Mouse (Mus musculus) hematopoietic stem cell, adult 5-6 weeks (primary cell): ENCODE results near the gene 4933425L06Rik. TPM values are rescaled to one million over a fixed set of nuclear protein-coding genes. Genes with fewer than 3 reads are reported as not detected.

Experiments used
- ATAC-seq, 2 experiments: fragments of 125-278 bp in 1 of 2; replicated peaks in 1 of 2; 2 replicates each; pipeline ENCODE4 v1.8.0; 2016 to 2017; ENCODE audit warnings: inconsistent platforms in 2 of 2, mild to moderate bottlenecking in 2 of 2, moderate number of reproducible peaks in 2 of 2, low read depth in 1 of 2, moderate TSS enrichment in 1 of 2; ENCODE audit not compliant: low FRiP score in 2 of 2, poor library complexity in 2 of 2, severe bottlenecking in 2 of 2, insufficient read depth in 1 of 2, low TSS enrichment in 1 of 2
- total RNA-seq: library from RNA; stranded (forward); fragments of 172-1452, 232-1000 nt; gene quantifications from 2 replicates; pipeline ENCODE4 v1.2.3, GENCODE M21; 2017

The 4933425L06Rik gene
- total RNA-seq: not detected in 2 replicates

DNA sequence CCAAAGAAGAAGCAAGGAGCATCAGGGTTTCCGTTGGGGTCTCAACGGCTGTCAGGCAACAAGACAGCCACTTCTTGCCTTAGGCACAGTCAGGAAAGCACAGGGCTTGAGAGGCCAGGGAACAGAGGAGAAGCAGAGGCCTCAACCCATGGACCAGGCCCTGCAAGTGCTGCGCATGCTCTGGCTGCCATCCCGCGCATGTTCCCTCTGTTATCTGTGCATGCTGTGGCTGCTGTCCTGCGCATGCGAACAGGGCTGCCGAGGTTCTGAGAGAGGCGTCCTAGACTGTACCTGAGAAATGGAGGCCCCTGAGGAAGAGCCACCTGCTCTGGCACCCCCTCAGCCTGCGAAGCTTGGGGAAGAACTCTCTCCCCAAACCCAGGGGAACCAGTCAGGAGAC lies at the start of gene 4933425L06Rik:
Gene 4933425L06Rik (plus strand): TSS at position 261 of the 400 bp plus-strand sequence.
- no peak for ATAC-seq

DNA sequence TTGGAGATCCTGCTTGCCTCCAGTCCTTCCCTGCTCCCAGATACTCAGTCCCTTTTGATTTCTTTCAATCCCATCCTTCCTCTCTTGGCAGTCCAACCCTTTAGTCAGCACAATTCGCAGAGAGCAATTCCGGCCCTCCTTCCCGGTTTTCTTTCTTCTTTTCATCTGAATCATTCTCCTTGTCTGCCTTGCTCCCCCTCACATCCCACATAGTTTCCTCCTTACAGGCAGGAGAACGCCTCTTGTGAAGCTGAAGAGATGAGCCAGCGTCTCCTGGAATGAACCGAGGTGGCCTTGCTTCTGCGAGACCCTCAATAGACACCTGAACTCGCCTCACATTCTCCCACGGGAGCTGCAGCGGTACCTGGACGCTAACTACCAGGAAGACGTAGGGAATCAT lies 44.1 kb upstream of the 4933425L06Rik start:
- no peak for ATAC-seq

- ATAC-seq: no peak
Observed at GRCm38 (mm10) chr13:105038334-105038733, 43.6 kb upstream of the 4933425L06Rik start.

- no peak for ATAC-seq
Observed at GRCm38 (mm10) chr13:105043882-105044281, 38.0 kb upstream of the 4933425L06Rik start.

- ATAC-seq: peak; percentile 59 to 66; a peak in 3 of 4 replicates
Observed at GRCm38 (mm10) chr13:105047377-105047776, 34.5 kb upstream of the 4933425L06Rik start.

DNA sequence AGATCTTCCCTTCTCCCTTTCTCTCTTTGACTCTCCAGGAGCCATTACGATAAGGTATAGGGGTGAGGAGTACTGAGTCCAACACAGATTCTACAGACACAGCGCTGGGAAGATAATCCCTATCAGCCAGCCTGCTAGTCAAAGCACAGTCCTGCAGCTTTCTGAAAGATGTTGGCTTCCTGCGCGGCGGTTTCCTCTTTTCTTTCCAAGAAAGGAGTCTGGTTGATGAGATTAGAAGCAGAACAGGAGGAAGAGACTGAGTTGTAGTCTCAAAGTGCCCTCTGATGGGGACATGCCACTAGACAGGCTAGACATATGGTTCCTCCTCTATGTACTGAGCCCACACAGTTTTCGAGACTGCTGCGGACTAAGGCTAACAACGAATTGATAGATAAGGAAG lies 33.3 kb upstream of the 4933425L06Rik start:
- peak; percentile 86 to 87 for ATAC-seq

DNA sequence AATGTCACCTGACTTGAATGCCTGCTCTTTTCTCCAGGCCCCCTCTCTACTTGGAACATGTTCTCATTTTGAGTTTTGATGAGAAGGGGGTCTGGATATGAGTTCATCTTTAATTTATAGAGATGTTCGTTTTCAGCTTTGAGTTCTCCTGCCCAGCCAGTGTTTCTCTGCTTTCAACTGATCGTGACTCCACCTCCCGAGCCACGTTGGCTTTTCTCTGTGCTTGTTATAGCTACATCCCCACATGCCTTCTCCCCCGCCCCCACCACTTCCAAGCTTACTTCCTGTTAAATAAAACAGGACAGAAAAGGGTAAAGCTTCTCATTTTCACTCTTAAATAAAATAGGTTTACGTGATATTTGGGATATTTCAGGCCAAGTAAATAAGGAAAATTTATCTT lies 30.5 kb upstream of the 4933425L06Rik start:
- ATAC-seq: no peak

DNA sequence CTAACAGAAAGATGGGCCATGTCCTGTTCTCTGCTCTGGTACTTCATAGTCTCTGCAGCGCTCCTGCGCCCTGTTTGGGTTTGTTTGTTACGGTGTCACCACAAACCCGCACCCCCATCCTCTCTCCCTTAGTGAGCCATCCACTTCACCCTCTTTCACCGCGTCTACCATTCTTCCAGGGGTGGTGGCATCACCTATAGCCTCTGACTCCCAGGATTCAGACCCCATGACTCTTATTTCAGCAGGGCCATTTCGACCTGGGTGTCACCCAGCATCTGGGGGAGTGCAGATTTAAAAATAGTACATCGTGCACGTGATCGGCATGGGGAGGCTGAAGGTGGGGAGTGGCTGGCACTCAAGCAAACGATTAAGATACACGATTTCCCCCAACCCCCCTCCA lies 28.3 kb upstream of the 4933425L06Rik start:
- ATAC-seq: no peak

DNA sequence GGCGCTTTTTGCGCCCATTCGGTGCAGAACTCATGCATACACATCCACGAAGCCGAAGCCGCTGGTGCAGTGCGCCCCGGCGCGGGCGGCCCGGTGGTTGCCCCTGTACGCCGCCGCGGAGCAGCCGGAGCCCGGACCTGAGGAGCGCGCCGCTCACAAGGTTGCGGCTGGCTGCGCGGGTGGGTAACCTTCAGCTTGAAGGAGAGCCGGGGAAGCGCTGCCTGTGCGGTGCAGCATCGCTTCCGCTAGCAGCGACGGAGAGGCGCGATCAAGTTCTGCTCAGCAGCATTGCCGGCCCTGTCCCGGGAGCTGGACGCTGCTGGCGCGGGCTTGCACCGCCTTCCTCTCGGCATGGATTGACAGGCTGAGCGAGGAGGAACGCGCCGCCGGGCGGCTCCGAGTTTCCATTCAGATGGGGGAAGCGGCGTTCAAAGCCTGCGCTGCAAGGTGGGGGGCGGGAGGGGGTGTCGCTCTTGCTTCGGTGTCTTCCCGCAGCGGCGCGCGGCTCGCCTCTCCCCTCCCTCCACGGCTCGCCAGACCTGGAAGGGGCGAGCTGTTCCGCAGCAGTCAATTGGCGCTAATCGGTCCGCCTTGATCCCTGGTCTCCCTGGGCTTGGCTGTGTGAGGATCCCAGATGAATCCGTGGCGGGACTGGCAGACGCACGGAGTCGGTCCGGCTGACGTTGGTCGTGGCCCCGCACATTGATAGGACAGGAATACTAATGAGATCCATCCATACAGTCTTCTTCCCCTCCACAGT lies 27.6 kb upstream of the 4933425L06Rik start, which contains the start of gene Rgs7bp:
Gene Rgs7bp (minus strand): TSS at position 750 of the 760 bp plus-strand sequence.
- ATAC-seq: peak; percentile 67 to 73

- ATAC-seq: peak in 1 of 2 experiments; percentile 3; a peak in 1 of 4 replicates
Observed at GRCm38 (mm10) chr13:105054941-105055309, 27.0 kb upstream of the 4933425L06Rik start.

DNA sequence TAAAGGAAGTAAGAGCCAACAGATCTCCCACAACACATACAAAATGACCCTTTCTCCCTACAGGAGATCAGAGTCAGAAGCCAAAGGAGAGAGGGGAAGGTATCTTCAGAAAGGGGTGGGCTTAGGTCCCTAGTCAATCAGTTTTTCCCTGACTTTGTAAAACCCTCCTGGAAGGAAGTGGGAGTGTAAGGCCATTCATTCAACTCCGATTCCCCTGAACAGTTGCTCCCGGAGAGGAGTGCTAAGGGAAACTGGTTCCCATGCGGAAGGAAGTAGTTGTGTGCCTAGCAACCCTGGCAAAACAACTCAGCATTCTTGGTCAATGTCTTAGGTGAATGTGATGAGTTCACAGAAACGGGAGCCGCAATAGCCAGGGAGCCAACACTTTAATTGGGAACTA lies 26.5 kb upstream of the 4933425L06Rik start:
- ATAC-seq: peak; percentile 47 to 68

DNA sequence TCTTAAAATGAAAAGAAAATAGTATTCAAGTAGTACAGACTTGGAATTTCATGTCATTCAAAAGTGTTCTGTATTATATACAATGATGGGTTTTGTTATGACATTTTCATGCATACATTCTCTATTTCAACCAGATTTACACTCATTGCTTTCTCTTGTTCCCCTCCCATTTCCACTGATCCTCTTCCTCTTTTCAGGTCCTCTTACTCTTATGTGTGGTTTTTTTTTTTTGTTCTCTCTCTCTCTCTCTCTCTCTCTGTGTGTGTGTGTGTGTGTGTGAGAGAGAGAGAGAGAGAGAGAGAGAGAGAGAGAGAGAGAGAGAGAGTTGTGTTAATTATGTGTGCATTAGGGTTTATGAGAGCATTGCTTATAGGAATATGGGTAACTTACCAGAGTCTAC lies 15.8 kb upstream of the 4933425L06Rik start:
- ATAC-seq: peak in 1 of 2 experiments; percentile 59; a peak in 3 of 4 replicates

DNA sequence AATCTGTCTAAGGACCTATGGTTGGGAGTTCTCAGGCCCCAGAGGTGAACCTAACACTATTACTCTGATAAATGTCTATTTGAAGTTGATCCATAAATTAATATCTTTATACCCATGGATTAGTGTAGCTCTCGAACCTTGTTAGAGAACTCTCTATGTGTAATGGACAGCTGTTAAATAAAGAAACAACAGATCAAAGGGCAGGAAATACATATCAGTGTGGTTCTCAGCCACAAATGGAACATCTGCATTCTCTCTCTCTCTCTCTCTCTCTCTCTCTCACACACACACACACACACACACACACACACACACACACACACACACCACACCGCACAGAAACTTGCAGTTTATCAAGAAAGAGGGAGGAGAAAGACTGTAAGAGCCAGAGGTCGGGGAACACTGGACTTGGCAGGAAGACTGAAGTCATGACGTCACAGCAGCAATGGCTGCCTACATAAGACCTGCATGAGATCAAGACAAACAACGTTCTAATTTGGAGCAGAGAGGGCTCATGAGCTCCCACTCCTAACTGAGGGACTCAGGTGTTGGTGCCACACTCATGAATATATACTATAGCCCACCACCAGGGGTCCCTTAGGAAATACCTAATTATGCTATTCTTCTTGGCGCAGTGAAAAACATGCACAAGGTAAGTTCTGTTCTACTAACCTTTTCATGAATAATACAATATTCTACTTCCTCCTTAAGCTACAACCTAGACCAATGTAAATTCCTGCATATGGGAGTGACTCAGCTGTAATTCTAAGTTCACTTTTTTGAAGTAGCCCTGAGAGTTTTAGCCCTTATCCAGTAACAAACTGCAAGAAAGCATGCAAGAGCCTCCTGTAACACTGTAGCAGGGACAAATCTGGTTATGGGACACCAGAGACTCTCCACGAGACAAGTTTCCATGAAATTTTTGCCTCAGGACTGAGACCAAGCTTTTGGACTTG lies 14.8 kb upstream of the 4933425L06Rik start:
- ATAC-seq: peak in 1 of 2 experiments; percentile 29; a peak in 2 of 4 replicates

- ATAC-seq: no peak
Observed at GRCm38 (mm10) chr13:105089276-105089675, 7.4 kb downstream of the 4933425L06Rik start.

DNA sequence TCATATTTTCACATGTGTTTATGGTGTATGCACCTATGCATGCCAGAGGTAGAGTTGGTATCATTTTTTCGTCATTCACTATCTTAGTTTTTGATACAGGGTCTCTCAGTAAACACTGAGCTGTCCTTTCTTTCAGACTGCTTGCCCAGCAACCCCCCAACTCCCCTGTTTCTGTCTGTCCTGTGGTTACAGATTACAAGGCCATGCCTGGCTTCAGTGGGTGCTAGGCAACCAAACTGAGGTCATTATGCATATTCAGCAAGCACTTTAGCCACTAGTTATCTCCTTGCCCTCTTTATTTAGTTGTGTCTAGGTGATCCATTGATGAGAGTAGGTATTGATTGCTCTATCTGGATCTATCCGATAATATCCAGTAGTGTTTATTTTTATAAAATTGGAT lies 14.4 kb downstream of the 4933425L06Rik start:
- no peak for ATAC-seq

GRCm38 (mm10) chr13:105100705-105101104 lies 18.8 kb downstream of the 4933425L06Rik start:
- ATAC-seq: no peak

DNA sequence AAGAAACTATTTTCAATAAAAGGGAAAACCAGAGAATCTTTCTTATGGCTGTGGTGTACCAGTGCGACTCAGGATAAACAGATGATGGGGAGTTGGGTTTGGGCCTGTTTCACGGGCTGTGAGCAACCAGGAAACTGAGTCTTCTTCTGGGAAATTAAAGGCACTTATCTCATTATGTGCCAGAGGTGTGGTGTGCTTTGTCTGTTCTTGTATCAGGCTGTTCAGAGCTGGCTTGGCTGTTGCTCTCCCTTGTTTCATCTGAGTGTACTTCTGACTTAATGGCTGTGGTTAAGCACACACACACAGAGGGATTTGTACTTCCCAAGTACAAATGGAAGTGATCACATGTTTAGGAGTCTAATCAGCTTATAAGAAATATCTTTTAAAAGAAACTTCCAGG lies 22.5 kb downstream of the 4933425L06Rik start:
- no peak for ATAC-seq

DNA sequence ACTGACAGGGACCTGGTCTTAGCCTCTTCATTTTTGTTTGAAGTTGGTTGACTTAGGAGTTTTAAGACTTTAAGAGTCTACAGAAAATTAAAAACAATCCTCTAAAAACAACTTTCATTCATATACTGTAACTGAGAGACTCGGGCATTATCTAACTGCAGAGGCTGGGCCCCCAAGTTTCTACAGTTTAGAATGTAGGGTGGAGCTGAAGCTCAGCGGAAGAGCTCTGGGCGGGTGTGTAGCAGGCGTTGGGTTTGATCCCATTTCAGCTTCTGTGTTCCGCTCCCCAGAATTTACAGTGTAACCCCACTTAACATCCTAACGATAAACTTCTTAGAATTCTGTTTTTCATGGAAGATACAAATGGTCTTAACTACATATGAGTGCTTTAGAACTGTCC lies 29.7 kb downstream of the 4933425L06Rik start:
- no peak for ATAC-seq
